Mouse (Mus musculus) liver, embryonic 13.5 days (tissue): Measurements from ENCODE around the gene Adamtsl2. TPM values are rescaled to one million over a fixed set of nuclear protein-coding genes. Genes with fewer than 3 reads are reported as not detected.

ENCODE experiments used
- ATAC-seq: fragments of 200-750 bp; cut with Nextera tagmentation; 2 replicates; pipeline ENCODE4 v1.8.0; 2017; ENCODE audit warnings: low read depth, mild to moderate bottlenecking, moderate number of reproducible peaks, moderate library complexity
- DNase-seq: peaks from one replicate; pipeline ENCODE4 v3.0.0; 2022
- H3K27ac ChIP-seq: fragments of 300-500 bp; sonication (generic); 2 replicates; pipeline ENCODE4 v1.5.1; 2015; ENCODE audit warnings: moderate library complexity, mild to moderate bottlenecking, inconsistent platforms
- H3K27me3 ChIP-seq: fragments of 300-500 bp; sonication (generic); 2 replicates; pipeline ENCODE4 v1.6.1; 2015; ENCODE audit warnings: mild to moderate bottlenecking, inconsistent platforms
- H3K36me3 ChIP-seq: fragments of 300-500 bp; sonication (generic); 2 replicates; pipeline ENCODE4 v1.6.1; 2015; ENCODE audit warnings: mild to moderate bottlenecking, inconsistent platforms
- H3K4me1 ChIP-seq: fragments of 300-500 bp; sonication (generic); replicated peaks from 2 replicates; pipeline ENCODE4 v1.6.1; 2015; ENCODE audit warnings: inconsistent platforms
- H3K4me2 ChIP-seq: fragments of 300-500 bp; sonication (generic); 2 replicates; pipeline ENCODE4 v1.6.1; 2015; ENCODE audit warnings: inconsistent platforms, mild to moderate bottlenecking, moderate library complexity
- H3K4me3 ChIP-seq: fragments of 300-500 bp; sonication (generic); replicated peaks from 2 replicates; pipeline ENCODE4 v1.5.1; 2015; ENCODE audit warnings: mild to moderate bottlenecking, inconsistent platforms
- H3K9ac ChIP-seq: fragments of 300-500 bp; sonication (generic); 2 replicates; pipeline ENCODE4 v1.6.1; 2015; ENCODE audit warnings: mild to moderate bottlenecking, inconsistent platforms
- H3K9me3 ChIP-seq: fragments of 300-500 bp; sonication (generic); replicated peaks from 2 replicates; pipeline ENCODE4 v1.6.1; 2016; ENCODE audit warnings: inconsistent platforms
- WGBS: fragments of 180-500 bp; shearing (Covaris S2); methylation state at CpG from one replicate; pipeline ENCODE4 v1.1.7; 2015; ENCODE audit not compliant: insufficient replicate concordance; 5-methylcytosine and 5-hydroxymethylcytosine counted together
- polyA plus RNA-seq: library from polyadenylated mRNA; unstranded; fragments of >200 nt; fragmentation: Nextera tagmentation; extraction: Ambion mirVana; gene quantifications from 2 replicates; pipeline ENCODE4 v1.2.1, GENCODE M21; 2015

Gene Adamtsl2
- 0.64 and 0.65 TPM in 2 replicates for polyA plus RNA-seq

GRCm38 (mm10) chr2:27079152-27079584 is at the start of gene Adamtsl2:
Gene Adamtsl2, plus strand, starts transcription at chr2:27079379.
- no peak within 1 kb of the TSS for H3K9ac ChIP-seq
- peaks cover 10% of the 10 kb centered on the region for H3K4me1 ChIP-seq
- H3K27ac ChIP-seq: no peak within 1 kb of the TSS
- H3K36me3 ChIP-seq: no peaks in the 10 kb centered on the region
- WGBS: 3% methylated on average over 10 of the region's 10 CpGs
- H3K27me3 ChIP-seq: peaks cover 23% of the 10 kb centered on the region
- no peak for DNase-seq
- H3K4me3 ChIP-seq: no peak within 1 kb of the TSS
- no peaks in the 10 kb centered on the region for H3K9me3 ChIP-seq
- no peak for ATAC-seq
- no peak within 1 kb of the TSS for H3K4me2 ChIP-seq

- H3K4me1 ChIP-seq: peaks cover 10% of the 10 kb centered on the region
- no peak for DNase-seq
- no peak overlapping the region for H3K27ac ChIP-seq
- no peak overlapping the region for H3K4me3 ChIP-seq
- H3K4me2 ChIP-seq: no peak overlapping the region
- H3K36me3 ChIP-seq: no peaks in the 10 kb centered on the region
- 47% methylated on average over 2 of the region's 2 CpGs for WGBS
- no peak for ATAC-seq
- H3K9me3 ChIP-seq: no peaks in the 10 kb centered on the region
- no peak overlapping the region for H3K9ac ChIP-seq
- H3K27me3 ChIP-seq: peaks cover 16% of the 10 kb centered on the region
These were observed 46.8 kb upstream of the Adamtsl2 start for GRCm38 (mm10) chr2:27032361-27032760.

GRCm38 (mm10) chr2:27036003-27036402 is 43.2 kb upstream of the Adamtsl2 start:
- Histone ChIP-seq H3K27me3 (no peaks in the 10 kb centered on the region), H3K27ac (no peak overlapping the region), H3K4me1 (no peaks in the 10 kb centered on the region; the same call in 1 of the 2 replicates), H3K36me3 (no peaks in the 10 kb centered on the region), H3K9ac (no peak overlapping the region), H3K9me3 (no peaks in the 10 kb centered on the region), H3K4me3 (no peak overlapping the region), H3K4me2 (no peak overlapping the region)
- ATAC-seq: no peak
- 57% methylated on average over 3 of the region's 3 CpGs for WGBS
- no peak for DNase-seq

GRCm38 (mm10) chr2:27037008-27037407 is 42.2 kb upstream of the Adamtsl2 start:
- no peak for DNase-seq
- 62% methylated on average over 4 of the region's 4 CpGs for whole genome bisulfite sequencing

GRCm38 (mm10) chr2:27038596-27038995 is 40.6 kb upstream of the Adamtsl2 start:
- no peak overlapping the region for H3K4me2 ChIP-seq
- no peak overlapping the region for H3K9ac ChIP-seq
- peaks cover 7% of the 10 kb centered on the region for H3K4me1 ChIP-seq
- no peaks in the 10 kb centered on the region for H3K27me3 ChIP-seq
- no peak overlapping the region for H3K27ac ChIP-seq
- H3K36me3 ChIP-seq: no peaks in the 10 kb centered on the region
- no peak overlapping the region for H3K4me3 ChIP-seq
- H3K9me3 ChIP-seq: no peaks in the 10 kb centered on the region
- DNase-seq (peak; percentile 39), ATAC-seq (no peak)
- 0% methylated on average over 3 of the region's 3 CpGs for WGBS

More at GRCm38 (mm10) chr2:27037008-27037407, 42.2 kb upstream of the Adamtsl2 start:
- Histone ChIP-seq H3K27me3 (no peaks in the 10 kb centered on the region), H3K4me3 (no peak overlapping the region), H3K27ac (no peak overlapping the region), H3K4me1 (peaks cover 5% of the 10 kb centered on the region), H3K36me3 (no peaks in the 10 kb centered on the region), H3K9ac (no peak overlapping the region), H3K4me2 (no peak overlapping the region), H3K9me3 (no peaks in the 10 kb centered on the region)
- peak; percentile 62 for ATAC-seq

- DNase-seq (no peak), ATAC-seq (no peak)
- peaks cover 7% of the 10 kb centered on the region for H3K4me1 ChIP-seq
- H3K4me2 ChIP-seq: no peak overlapping the region
- H3K27me3 ChIP-seq: no peaks in the 10 kb centered on the region
- H3K36me3 ChIP-seq: no peaks in the 10 kb centered on the region
- WGBS: 8% methylated on average over 1 of the region's 1 CpGs
- H3K9ac ChIP-seq: no peak overlapping the region
- H3K27ac ChIP-seq: no peak overlapping the region
- H3K4me3 ChIP-seq: no peak overlapping the region
- H3K9me3 ChIP-seq: no peaks in the 10 kb centered on the region
These were observed 39.9 kb upstream of the Adamtsl2 start for GRCm38 (mm10) chr2:27039286-27039685.

GRCm38 (mm10) chr2:27042131-27042844 is 36.9 kb upstream of the Adamtsl2 start:
- no peaks in the 10 kb centered on the region for H3K27me3 ChIP-seq
- H3K36me3 ChIP-seq: no peaks in the 10 kb centered on the region
- H3K4me2 ChIP-seq: no peak overlapping the region
- peak overlapping the region; percentile 65 for H3K27ac ChIP-seq
- DNase-seq: no peak
- H3K9ac ChIP-seq: no peak overlapping the region
- peaks cover 7% of the 10 kb centered on the region for H3K4me1 ChIP-seq
- H3K9me3 ChIP-seq: no peaks in the 10 kb centered on the region
- no peak overlapping the region for H3K4me3 ChIP-seq
- WGBS: 62% methylated on average over 8 of the region's 8 CpGs
- ATAC-seq: peak; percentile 79

- WGBS: 31% methylated on average over 3 of the region's 3 CpGs
- peaks cover 10% of the 10 kb centered on the region for H3K4me1 ChIP-seq
- peak; percentile 35 for DNase-seq
- H3K4me2 ChIP-seq: no peak overlapping the region
- peak; percentile 44 for ATAC-seq
- H3K9ac ChIP-seq: no peak overlapping the region
- no peak overlapping the region for H3K4me3 ChIP-seq
- no peaks in the 10 kb centered on the region for H3K27me3 ChIP-seq
- H3K9me3 ChIP-seq: no peaks in the 10 kb centered on the region
- no peaks in the 10 kb centered on the region for H3K36me3 ChIP-seq
- H3K27ac ChIP-seq: no peak overlapping the region
These were observed 35.7 kb upstream of the Adamtsl2 start for GRCm38 (mm10) chr2:27043461-27043860.

GRCm38 (mm10) chr2:27044166-27044565 is 35.0 kb upstream of the Adamtsl2 start:
- ATAC-seq (no peak), DNase-seq (no peak)
- Histone ChIP-seq H3K4me2 (no peak overlapping the region), H3K4me1 (peaks cover 10% of the 10 kb centered on the region), H3K9me3 (no peaks in the 10 kb centered on the region), H3K4me3 (no peak overlapping the region), H3K9ac (no peak overlapping the region), H3K27me3 (no peaks in the 10 kb centered on the region), H3K27ac (no peak overlapping the region), H3K36me3 (no peaks in the 10 kb centered on the region)
- 82% methylated on average over 4 of the region's 4 CpGs for WGBS

- no peak overlapping the region for H3K4me3 ChIP-seq
- no peak overlapping the region for H3K9ac ChIP-seq
- no peaks in the 10 kb centered on the region for H3K9me3 ChIP-seq
- no peak for DNase-seq
- ATAC-seq: no peak
- no peaks in the 10 kb centered on the region for H3K36me3 ChIP-seq
- H3K4me2 ChIP-seq: no peak overlapping the region
- 54% methylated on average over 3 of the region's 3 CpGs for WGBS
- no peak overlapping the region for H3K27ac ChIP-seq
- no peaks in the 10 kb centered on the region for H3K27me3 ChIP-seq
- H3K4me1 ChIP-seq: peaks cover 10% of the 10 kb centered on the region
These were observed 34.5 kb upstream of the Adamtsl2 start for GRCm38 (mm10) chr2:27044641-27045040.

- Histone ChIP-seq H3K36me3 (no peaks in the 10 kb centered on the region), H3K9ac (no peak overlapping the region), H3K4me3 (no peak overlapping the region), H3K27me3 (no peaks in the 10 kb centered on the region), H3K27ac (no peak overlapping the region), H3K4me2 (no peak overlapping the region), H3K9me3 (no peaks in the 10 kb centered on the region), H3K4me1 (peaks cover 10% of the 10 kb centered on the region)
- ATAC-seq: no peak
- 49% methylated on average over 8 of the region's 8 CpGs for WGBS
- no peak for DNase-seq
These were observed 33.0 kb upstream of the Adamtsl2 start for GRCm38 (mm10) chr2:27045979-27046770.
